Mouse (Mus musculus): ENCODE data around the gene Usp36. TPM values are rescaled to one million over a fixed set of nuclear protein-coding genes. Genes with fewer than 3 reads are reported as not detected.

Usp36 gene
- total RNA-seq, 2 experiments from 2014 or later = 12.3 to 12.4 TPM

GRCm38 (mm10) chr11:118298810-118299209 lies 8.8 kb upstream of the Usp36 start:
- no peak for DNase-seq

DNA sequence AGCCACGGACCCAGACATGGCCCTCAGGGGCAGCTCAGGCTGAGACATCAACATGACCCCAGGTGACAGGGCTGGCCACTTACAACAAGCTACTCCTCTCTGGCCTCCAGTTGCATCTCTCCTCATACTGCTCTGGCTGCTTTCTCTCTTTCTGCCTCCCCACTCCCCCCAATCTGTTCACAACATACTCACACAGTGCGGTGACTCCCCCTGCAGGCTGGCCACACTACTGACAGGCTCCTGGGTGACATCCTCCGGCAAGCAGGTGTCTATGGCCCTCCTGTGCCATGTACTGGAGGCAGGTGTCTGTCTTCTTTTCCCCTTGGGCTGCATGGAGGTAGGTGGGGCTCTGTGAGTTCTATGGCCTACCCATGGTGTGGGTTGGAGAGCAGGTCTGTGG lies 7.9 kb upstream of the Usp36 start:
- no peak for DNase-seq

GRCm38 (mm10) chr11:118295026-118295425 lies 5.0 kb upstream of the Usp36 start:
- no peak for DNase-seq

GRCm38 (mm10) chr11:118292671-118293070 lies 2.6 kb upstream of the Usp36 start:
- DNase-seq = no peak

- DNase-seq = no peak
Measured at GRCm38 (mm10) chr11:118289562-118289961, 482 bp downstream of the Usp36 start.

DNA sequence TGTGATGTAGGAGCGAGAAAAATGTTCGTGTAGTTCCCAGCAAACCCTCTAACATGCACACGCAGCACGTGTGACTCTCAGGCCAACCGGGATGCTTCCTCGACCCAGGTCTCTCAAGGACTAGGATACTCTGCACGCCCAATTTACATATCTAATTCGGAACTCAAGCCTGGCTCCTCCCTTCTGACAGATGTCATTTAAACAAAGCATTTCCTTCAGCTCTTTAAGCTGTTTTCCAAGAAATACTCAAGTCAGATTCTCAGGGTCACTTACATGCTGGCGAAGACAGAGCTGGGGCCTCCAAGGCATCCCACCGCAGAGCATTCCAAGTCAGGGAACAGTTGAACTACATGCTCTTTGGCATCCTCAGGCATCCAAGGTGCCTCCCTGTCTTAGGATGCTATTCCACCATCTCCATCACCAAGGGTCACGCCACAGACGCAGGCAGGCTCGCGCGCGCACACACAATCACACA lies 970 bp downstream of the Usp36 start:
- peak in 1 of 2 experiments; percentile 21 for DNase-seq

DNA sequence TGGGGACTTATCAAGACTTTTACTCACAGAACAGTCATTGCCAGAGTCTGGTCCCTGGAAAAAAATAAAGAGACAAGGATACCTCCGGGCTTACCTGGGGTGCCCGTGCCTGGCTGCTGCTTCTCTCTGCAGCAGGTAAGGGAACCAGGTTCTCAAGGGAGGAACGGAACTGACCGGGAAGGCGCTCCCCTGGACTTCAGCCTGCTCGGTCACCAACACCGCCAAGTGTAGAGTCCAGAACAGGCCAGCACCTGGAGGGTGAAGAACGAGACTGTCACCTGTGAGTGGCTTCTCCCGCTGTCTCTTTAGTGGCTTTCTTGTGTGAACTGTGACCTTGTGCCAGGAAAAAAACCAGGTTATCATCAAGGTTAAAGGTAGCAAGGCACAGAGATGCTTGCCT lies 2.5 kb downstream of the Usp36 start:
- no peak for DNase-seq

DNA sequence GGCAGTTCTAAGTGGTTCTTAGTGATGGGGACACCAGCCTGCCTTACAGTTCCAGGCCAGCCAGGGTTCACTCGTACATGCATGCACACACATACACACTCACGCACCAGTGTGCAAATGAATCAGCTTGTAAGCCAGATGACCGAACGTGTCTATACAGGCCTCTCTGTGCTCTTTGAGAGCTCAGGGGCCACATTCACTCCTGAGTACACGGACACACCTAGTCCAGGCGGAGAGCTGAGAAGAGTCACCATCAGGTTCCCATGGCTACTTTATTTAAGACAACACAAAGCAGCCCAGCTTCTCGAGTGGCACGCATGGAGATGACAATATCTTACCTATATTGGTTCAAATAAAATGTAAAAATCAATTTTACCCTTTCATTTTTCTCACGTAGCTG lies 3.6 kb downstream of the Usp36 start:
- DNase-seq = no peak

DNA sequence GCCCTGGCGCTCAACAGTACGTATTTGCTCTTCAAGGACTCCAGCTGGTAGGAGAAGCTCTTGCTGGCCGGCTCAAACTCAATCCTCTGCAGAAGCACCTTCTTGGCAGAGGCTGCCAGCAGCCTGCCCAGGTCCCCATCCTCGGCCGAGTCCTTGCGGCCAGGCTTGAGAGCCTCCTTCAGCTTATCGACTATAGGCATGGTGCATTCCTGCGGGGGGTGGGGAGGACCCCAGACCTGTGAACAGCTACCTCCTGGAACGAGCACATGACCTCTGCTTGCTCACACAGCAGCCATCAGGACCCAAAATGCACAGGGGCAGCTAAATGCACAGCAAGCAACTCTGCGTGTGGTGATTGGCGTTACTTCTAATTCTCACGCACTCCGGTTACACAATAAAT lies 4.3 kb downstream of the Usp36 start:
- no peak for DNase-seq

DNA sequence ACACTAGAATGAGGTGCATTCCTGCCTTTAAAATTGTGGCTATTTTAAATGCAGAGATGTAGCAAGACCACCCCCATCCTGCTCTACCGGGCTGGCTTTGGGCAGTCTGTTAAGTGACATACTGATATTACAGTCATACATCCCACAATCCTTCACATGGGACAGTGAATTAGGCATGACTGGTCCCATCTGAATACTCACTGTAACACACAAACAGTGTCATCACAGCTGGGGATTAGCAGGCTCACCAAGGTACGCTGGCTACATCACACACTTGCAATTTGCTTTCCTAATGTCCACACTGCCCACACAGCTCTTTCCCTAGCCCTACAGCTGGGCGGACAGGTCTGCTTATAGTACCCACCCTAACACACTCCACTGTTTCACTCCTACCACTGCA lies 9.8 kb downstream of the Usp36 start:
- DNase-seq = no peak

- peak; percentile 48 to 50 for DNase-seq
Measured at GRCm38 (mm10) chr11:118276328-118276727, 13.7 kb downstream of the Usp36 start.

GRCm38 (mm10) chr11:118275092-118275491 lies 15.0 kb downstream of the Usp36 start:
- DNase-seq = no peak

DNA sequence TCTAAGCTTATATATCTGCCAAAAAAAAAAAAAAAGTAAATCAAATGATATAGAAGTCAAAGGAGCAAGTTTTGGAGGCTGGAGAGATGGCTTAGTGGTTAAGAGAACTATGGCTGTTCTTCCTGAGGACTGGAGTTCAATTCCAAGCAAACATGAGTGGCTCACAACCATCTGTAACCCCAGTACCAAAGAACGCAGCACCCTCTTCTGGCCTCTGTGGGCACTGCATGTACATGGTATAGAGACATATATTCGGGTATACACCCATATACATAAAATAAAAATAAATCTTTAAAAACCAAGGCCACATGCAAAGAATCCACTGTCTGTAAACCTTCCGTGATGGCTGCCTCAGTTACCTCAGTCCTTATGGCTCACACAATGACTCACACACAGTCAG lies 20.2 kb downstream of the Usp36 start:
- DNase-seq = peak in 1 of 2 experiments; percentile 49

- DNase-seq = no peak
Measured at GRCm38 (mm10) chr11:118266666-118267046, 23.4 kb downstream of the Usp36 start.

GRCm38 (mm10) chr11:118266044-118266665 lies 23.9 kb downstream of the Usp36 start:
- DNase-seq = peak in 1 of 2 experiments; percentile 27

DNA sequence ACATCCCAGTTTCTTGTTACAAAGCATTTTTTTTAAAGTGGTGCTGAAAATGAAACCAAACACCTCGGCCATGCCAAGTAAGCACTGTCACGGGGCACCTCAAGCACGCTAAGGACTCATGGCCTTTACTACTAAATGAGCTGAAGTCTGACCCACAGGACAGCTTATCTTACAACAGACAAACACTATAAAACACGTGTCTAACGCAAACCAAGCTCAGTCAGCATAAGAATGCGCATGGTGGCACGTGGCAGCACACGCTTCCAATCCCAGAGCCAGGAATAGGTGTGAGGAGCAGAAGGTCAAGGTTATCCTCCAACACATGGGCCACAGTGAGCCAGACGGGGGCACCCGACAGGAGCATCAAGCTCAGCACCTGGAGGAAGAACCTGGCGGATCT lies 24.4 kb downstream of the Usp36 start:
- DNase-seq = peak; percentile 48 to 50

- DNase-seq = no peak
Measured at GRCm38 (mm10) chr11:118263146-118263545, 26.9 kb downstream of the Usp36 start.

- DNase-seq = no peak
Measured at GRCm38 (mm10) chr11:118260081-118260480, 30.0 kb downstream of the Usp36 start.

GRCm38 (mm10) chr11:118259580-118259979 lies 30.5 kb downstream of the Usp36 start:
- no peak for DNase-seq

DNA sequence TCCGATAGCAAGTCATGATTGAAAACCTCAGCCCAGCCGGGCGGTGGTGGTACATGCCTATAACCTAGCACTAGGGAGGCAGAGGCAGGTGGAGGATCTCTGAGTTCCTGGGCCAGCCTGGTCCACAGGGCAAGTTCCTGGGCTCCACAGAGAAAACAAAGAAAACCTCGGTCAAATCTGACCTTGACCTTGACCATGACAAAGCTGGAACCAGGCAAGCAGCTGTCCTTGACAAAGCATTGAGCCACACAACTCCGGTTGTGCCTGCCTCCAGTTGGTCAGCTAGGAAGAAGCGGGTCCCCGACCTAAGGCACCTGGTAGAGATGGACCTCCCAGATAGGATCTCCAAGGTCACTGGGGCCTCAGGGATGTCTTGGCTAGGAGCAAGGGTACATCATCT lies 33.7 kb downstream of the Usp36 start:
- no peak for DNase-seq

DNA sequence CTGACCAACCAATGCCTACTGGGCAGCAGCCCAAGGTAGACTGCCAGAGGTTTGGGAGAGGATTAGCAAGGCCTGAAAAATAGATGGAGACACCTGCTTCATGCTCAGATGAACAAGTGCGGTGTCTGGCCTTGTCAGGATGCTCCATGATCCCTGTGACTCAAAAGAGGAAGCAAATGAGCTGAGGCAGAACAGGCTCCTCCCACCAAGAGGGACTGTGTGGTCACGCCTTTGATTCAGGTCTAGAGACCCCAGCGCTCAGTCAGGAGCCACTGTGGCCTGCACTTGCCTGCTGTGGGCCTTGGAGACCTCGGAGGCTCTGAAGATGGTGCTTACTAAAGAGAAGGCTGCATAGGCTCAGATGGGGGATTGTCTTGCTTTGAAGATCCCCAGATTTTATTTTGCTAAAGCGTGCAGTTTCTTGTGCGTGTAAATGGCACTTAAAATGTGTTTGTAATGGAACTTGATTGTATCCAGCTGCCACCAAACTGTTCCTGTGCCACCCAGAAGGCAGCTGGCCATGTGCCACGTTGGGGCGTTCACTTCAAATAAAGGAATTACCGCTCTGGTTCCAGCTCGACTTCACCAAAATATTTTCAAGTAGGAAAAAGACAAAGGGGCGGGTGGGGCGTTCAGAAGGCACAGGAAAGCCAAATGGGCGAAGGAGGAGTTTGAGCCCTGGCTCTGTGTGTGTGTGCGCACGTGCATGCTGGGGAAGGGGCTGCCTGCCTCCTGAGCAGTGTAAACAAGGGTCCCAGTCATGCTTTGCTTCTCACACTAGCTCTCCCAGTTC lies 35.7 kb downstream of the Usp36 start:
- DNase-seq = peak; percentile 74 to 76

DNA sequence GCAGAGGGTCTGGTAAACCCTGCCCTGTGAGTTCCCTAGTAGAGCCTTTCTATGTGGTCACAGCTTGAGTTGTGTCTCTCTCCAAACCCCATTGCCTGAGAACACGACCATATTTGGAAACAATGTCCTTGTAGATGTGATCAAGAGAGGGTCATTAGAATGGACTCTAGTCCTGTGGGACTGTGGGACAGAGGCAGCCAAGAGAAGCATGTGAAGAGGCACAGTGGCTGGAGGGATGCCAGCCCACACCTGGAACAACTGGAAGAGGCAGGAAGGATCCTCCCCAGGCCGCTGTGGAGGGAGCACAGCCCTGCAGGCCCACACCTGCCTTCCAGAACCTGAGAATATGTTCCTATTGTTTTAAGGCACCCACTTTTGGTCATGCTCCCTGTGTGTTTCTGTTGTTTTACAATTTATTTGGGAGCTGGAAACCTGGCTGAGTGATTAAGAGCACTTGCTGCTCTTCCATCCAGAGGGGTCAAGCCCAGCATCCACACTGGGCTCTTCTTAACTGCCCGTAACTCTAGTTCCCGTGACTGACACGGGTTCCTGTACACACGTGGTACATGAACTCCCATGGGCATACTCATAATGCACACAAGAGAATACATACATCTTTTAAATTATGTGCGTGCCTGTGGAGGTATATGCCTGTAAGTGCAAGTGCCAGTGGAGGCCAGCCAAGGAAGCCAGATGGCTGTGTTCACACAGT lies 36.4 kb downstream of the Usp36 start:
- peak in 1 of 2 experiments; percentile 47 for DNase-seq

GRCm38 (mm10) chr11:118249012-118249383 lies 41.0 kb downstream of the Usp36 start:
- DNase-seq = peak in 1 of 2 experiments; percentile 76

Measured in heart, adult 18-20 months (tissue).